ENCODE assay signal across 20 mouse cellular contexts in genomic region chr12:112308016-112308415, GRCm38 (mm10).
DNase-seq lines count a peak whose midpoint lies in the region; ATAC-seq and TF ChIP-seq lines count a peak whose summit lies in the region.
"Had no signal": no experiment of that assay in that cellular context is flagged by ENCODE, and none has a peak within 500 bp of the region (broad histone marks: within the 10 kb centered on the region; RNA-seq: fewer than 3 reads in every experiment).

No protein-coding gene starts in this region.

- H3K9ac ChIP-seq in kidney, postnatal 0 days (ENCODE audit: low read depth, low read length), result no peak overlapping the region
- no peak overlapping the region for H3K9ac ChIP-seq in lung, postnatal 0 days (replicated peaks; ENCODE audit: low read depth)
- H3K9ac ChIP-seq: heart, embryonic 15.5 days; hindbrain, embryonic 14.5 days; kidney, embryonic 15.5 days; liver, embryonic 13.5 days; lung, embryonic 15.5 days; midbrain, embryonic 12.5 days had no signal

- no peaks in the 10 kb centered on the region for H3K9me3 ChIP-seq in kidney, postnatal 0 days (replicated peaks; ENCODE audit: low read length)
- no peaks in the 10 kb centered on the region for H3K9me3 ChIP-seq in lung, postnatal 0 days (ENCODE audit: low read length)
- H3K9me3 ChIP-seq: heart, embryonic 15.5 days; kidney, embryonic 15.5 days; liver, embryonic 13.5 days; lung, embryonic 15.5 days; midbrain, embryonic 12.5 days had no signal

- TF ChIP-seq CTCF in kidney, postnatal 0 days (IDR thresholded peaks at IDR 0.05; ENCODE audit: low read depth), result peak; percentile 37; the same call in 1 of the 2 replicates
- TF ChIP-seq CTCF in lung, postnatal 0 days (IDR thresholded peaks at IDR 0.05), result peak; percentile 38
- peak; percentile 25; the same call in 1 of the 2 replicates for TF ChIP-seq CTCF in small intestine, adult 2 months (IDR thresholded peaks at IDR 0.05; ENCODE audit: extremely low read depth, insufficient read length, insufficient replicate concordance, low read depth, low read length)

- H3K27me3 ChIP-seq in kidney, postnatal 0 days (ENCODE audit: insufficient read depth, low read length), result no peaks in the 10 kb centered on the region
- no peaks in the 10 kb centered on the region for H3K27me3 ChIP-seq in lung, postnatal 0 days (replicated peaks; ENCODE audit: insufficient read depth, low read length)
- H3K27me3 ChIP-seq in small intestine, adult 2 months (ENCODE audit: control insufficient read depth, insufficient read depth, low read length), result no peaks in the 10 kb centered on the region
- H3K27me3 ChIP-seq: liver, embryonic 13.5 days; lung, embryonic 15.5 days had no signal

- TF ChIP-seq EP300 in lung, postnatal 0 days (IDR thresholded peaks at IDR 0.05), result no peak

- DNase-seq in kidney, postnatal 0 days (ENCODE audit: low spot score), result no peak
- DNase-seq in kidney, postnatal 10 days, result no peak
- no peak for DNase-seq in lung, postnatal 0 days (ENCODE audit: low spot score)
- DNase-seq in lung, postnatal 25 days (ENCODE audit: low spot score), result no peak
- peak; percentile 15 for DNase-seq in MEL-GATA-1-ER (ENCODE audit: extremely low read depth, low read depth)
- DNase-seq: adrenal gland, postnatal 14 days; cerebellum, adult 9-10 months; heart, postnatal 4 days; liver, embryonic 13.5 days; right cerebral cortex, postnatal 14 days; spleen, adult 18-20 months had no signal

- H3K4me1 ChIP-seq in kidney, postnatal 0 days (replicated peaks; ENCODE audit: insufficient read depth, low read length), result no peaks in the 10 kb centered on the region
- no peaks in the 10 kb centered on the region for H3K4me1 ChIP-seq in lung, postnatal 0 days (ENCODE audit: insufficient read depth, low read depth, low read length)
- H3K4me1 ChIP-seq in small intestine, adult 2 months (ENCODE audit: control insufficient read depth, insufficient read depth, insufficient read length, low read length), result no peaks in the 10 kb centered on the region
- H3K4me1 ChIP-seq: heart, embryonic 15.5 days; liver, embryonic 13.5 days had no signal

- ATAC-seq in kidney, postnatal 0 days (replicated peaks; ENCODE audit: low FRiP score, low read depth), result no peak
- ATAC-seq in lung, postnatal 0 days, result no peak
- ATAC-seq in megakaryocyte-erythroid progenitor cell, adult 5-6 weeks (replicated peaks; ENCODE audit: low FRiP score, low TSS enrichment, poor library complexity, severe bottlenecking), result no peak
- no peak for ATAC-seq in activated CD4-positive, CD25-positive, alpha-beta regulatory T cell, adult 4 months
- ATAC-seq: Patski had no signal

- no peak overlapping the region for H3K4me2 ChIP-seq in kidney, postnatal 0 days (ENCODE audit: low read length)
- H3K4me2 ChIP-seq in lung, postnatal 0 days (replicated peaks; ENCODE audit: low read depth, low read length), result no peak overlapping the region
- H3K4me2 ChIP-seq: heart, embryonic 15.5 days; hindbrain, embryonic 14.5 days; kidney, embryonic 15.5 days; liver, embryonic 13.5 days; lung, embryonic 15.5 days; midbrain, embryonic 12.5 days had no signal

- H3K36me3 ChIP-seq in kidney, postnatal 0 days (ENCODE audit: insufficient read depth, low read length), result no peaks in the 10 kb centered on the region
- H3K36me3 ChIP-seq in lung, postnatal 0 days (ENCODE audit: insufficient read depth, low read length), result no peaks in the 10 kb centered on the region
- no peaks in the 10 kb centered on the region for H3K36me3 ChIP-seq in small intestine, adult 2 months (ENCODE audit: control insufficient read depth, insufficient read depth, low read length)
- H3K36me3 ChIP-seq: heart, embryonic 15.5 days; kidney, embryonic 15.5 days; liver, embryonic 13.5 days; lung, embryonic 15.5 days; midbrain, embryonic 12.5 days had no signal

- H3K4me3 ChIP-seq in kidney, postnatal 0 days (replicated peaks; ENCODE audit: low read depth, low read length), result no peak overlapping the region
- no peak overlapping the region for H3K4me3 ChIP-seq in lung, postnatal 0 days (ENCODE audit: low read depth, low read length)
- H3K4me3 ChIP-seq in small intestine, adult 2 months (ENCODE audit: low read depth, low read length), result no peak overlapping the region
- H3K4me3 ChIP-seq: heart, embryonic 15.5 days; kidney, embryonic 15.5 days; liver, embryonic 13.5 days; lung, embryonic 15.5 days; midbrain, embryonic 12.5 days had no signal

- H3K27ac ChIP-seq in kidney, postnatal 0 days, result no peak overlapping the region
- no peak overlapping the region for H3K27ac ChIP-seq in lung, postnatal 0 days (ENCODE audit: low read length)
- no peak overlapping the region for H3K27ac ChIP-seq in small intestine, adult 2 months (ENCODE audit: insufficient read depth, low read depth, low read length)
- H3K27ac ChIP-seq: heart, embryonic 15.5 days; hindbrain, embryonic 14.5 days; kidney, embryonic 15.5 days; liver, embryonic 13.5 days; lung, embryonic 15.5 days; midbrain, embryonic 12.5 days had no signal

- TF ChIP-seq POLR2A in small intestine, adult 2 months (IDR thresholded peaks at IDR 0.05; ENCODE audit: low read depth, low read length), result no peak
